Mouse (Mus musculus): ENCODE measurements at regions not wholly inside any gene's neighbourhood (a gene's known extent, or its start where the extent isn't known, plus 50 kb on each side); places are given as distances from the start of the nearest gene placed in this dataset.

GRCm38 (mm10) chr13:41541139-41541538 is 54.0 kb upstream of the Nedd9 start:
- in situ Hi-C loops (cut with MboI; ENCODE audit: low pct_unique_long_range_greater_than_20kb in 1 of 2, low sequenced_read_pairs in 2 of 2, unreplicated experiment in 1 of 2), result no loop called here

DNA sequence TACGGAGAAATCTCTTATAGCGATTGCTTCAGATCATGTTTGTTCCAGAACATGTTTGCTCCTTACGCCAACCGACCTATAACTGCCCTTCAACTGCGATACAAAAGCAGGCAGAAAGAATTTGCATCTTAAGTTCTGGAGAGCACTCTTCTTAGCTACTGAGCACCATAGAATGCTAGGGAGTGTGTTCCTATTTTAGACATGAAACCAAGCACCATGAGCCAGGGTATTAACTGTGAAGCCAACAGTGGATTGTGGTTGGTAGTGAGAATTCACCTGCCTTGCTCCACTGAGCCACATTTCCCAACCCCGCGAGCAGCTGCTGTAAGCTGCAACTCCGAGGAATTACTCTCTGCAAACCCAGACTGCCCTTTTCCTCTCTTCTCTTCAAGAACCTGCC is 58.9 kb upstream of the Nedd9 start:
- in situ Hi-C loops (cut with MboI; ENCODE audit: low pct_unique_long_range_greater_than_20kb in 1 of 2, low sequenced_read_pairs in 2 of 2, unreplicated experiment in 1 of 2), result no loop called here

DNA sequence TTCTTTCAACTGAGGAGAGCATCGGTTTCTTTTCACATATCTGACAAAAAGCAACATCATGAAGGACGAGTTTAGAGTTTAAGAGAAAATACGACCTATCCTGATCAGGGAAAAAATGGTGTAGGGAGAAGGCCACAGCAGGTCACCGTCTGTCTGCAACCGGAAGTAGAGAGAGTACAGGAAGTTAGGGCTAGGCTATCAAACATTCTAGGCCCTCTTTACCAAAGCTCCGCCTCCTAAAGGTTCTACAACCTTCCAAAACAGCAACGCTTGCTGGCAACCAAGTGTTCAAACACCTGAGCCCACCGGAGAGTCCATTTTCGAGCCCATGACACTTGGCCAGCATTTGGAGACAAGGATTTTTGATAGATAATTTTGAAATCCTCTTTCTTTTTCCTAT is 59.2 kb upstream of the Tmem170b start:
- in situ Hi-C loops (cut with MboI; ENCODE audit: low pct_unique_long_range_greater_than_20kb in 1 of 2, low sequenced_read_pairs in 2 of 2, unreplicated experiment in 1 of 2), result no loop called here

DNA sequence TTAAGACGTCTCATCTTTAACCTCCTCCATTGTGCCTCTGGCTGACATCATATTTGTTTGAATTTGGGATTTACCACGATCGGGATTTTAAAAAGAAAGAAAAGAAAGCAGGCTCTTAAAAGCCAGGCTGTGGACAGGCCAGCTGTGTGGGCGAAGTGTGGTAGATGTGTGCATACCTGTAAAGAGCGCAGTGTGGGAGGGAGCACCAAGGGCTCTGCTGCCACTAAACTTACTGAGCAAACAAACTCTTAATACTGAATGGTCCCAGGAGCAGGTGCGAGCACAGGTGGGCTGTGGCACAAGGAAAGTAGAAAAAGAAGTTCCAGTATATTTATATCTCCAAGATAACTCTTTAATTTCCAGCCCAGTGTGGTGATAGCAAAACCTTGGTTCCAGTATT is 56.4 kb upstream of the Tmem170b start:
- in situ Hi-C loops (cut with MboI; ENCODE audit: low pct_unique_long_range_greater_than_20kb in 1 of 2, low sequenced_read_pairs in 2 of 2, unreplicated experiment in 1 of 2), result no loop called here

- in situ Hi-C loops (cut with MboI; ENCODE audit: low pct_unique_long_range_greater_than_20kb in 1 of 2, low sequenced_read_pairs in 2 of 2, unreplicated experiment in 1 of 2), result loop anchor here in 1 of 2 experiments (25.0 kb wide), 2 partner anchors 463 to 763 kb away; partner anchors contain the start of gene Mak
Measured at GRCm38 (mm10) chr13:41550246-41550900, 55.3 kb upstream of the Tmem170b start.

GRCm38 (mm10) chr13:41551711-41552349 is 53.9 kb upstream of the Tmem170b start:
- in situ Hi-C loops (cut with MboI; ENCODE audit: low pct_unique_long_range_greater_than_20kb in 1 of 2, low sequenced_read_pairs in 2 of 2, unreplicated experiment in 1 of 2), result loop anchor here in 1 of 2 experiments (25.0 kb wide), 2 partner anchors 465 to 765 kb away; partner anchors contain the start of gene Mak

GRCm38 (mm10) chr13:41554401-41554800 is 51.3 kb upstream of the Tmem170b start:
- in situ Hi-C loops (cut with MboI; ENCODE audit: low pct_unique_long_range_greater_than_20kb in 1 of 2, low sequenced_read_pairs in 2 of 2, unreplicated experiment in 1 of 2), result loop anchor here in 1 of 2 experiments (25.0 kb wide), 2 partner anchors 467 to 767 kb away; partner anchors contain the start of gene Mak
